Mouse (Mus musculus) thymus, adult 2 months (tissue): ENCODE results near the gene Slc35d3. TPM values are rescaled to one million over a fixed set of nuclear protein-coding genes. Genes with fewer than 3 reads are reported as not detected.

Experiments used
- DNase-seq: peaks from one replicate; pipeline ENCODE4 v3.0.0; 2021
- H3K27ac ChIP-seq: fragments of 200-500 bp; 2 replicates; pipeline ENCODE4 v1.5.1; 2012; ENCODE audit warnings: low read length, control low read depth; ENCODE audit not compliant: control insufficient read depth, insufficient read depth
- H3K27me3 ChIP-seq: fragments of 200-500 bp; 2 replicates; pipeline ENCODE4 v1.6.1; 2012; ENCODE audit warnings: mild to moderate bottlenecking, low read length, moderate library complexity, mixed read lengths; ENCODE audit not compliant: control insufficient read depth, insufficient read depth
- H3K36me3 ChIP-seq: fragments of 200-500 bp; 2 replicates; pipeline ENCODE4 v1.6.1; 2012; ENCODE audit warnings: mild to moderate bottlenecking, low read length, moderate library complexity; ENCODE audit not compliant: control insufficient read depth, insufficient read depth
- H3K4me1 ChIP-seq: fragments of 200-500 bp; replicated peaks from 2 replicates; pipeline ENCODE4 v1.6.1; 2012; ENCODE audit warnings: low read length; ENCODE audit not compliant: control insufficient read depth, insufficient read depth
- H3K4me3 ChIP-seq: fragments of 200-500 bp; 2 replicates; pipeline ENCODE4 v1.5.1; 2012; ENCODE audit warnings: mild to moderate bottlenecking, low read length, control low read depth, moderate library complexity; ENCODE audit not compliant: control insufficient read depth, insufficient read depth
- CTCF ChIP-seq: fragments of 200-500 bp; IDR thresholded peaks from 2 replicates; pipeline ENCODE4 v1.5.1; 2012; ENCODE audit warnings: mild to moderate bottlenecking, control low read depth, low read length, moderate library complexity, borderline replicate concordance; ENCODE audit not compliant: control insufficient read depth, poor library complexity, insufficient read depth; ENCODE audit errors: extremely low read depth
- POLR2A ChIP-seq: fragments of 200-500 bp; IDR thresholded peaks from 2 replicates; pipeline ENCODE4 v1.6.1; 2012; ENCODE audit warnings: mild to moderate bottlenecking, low read length, control low read depth, moderate library complexity; ENCODE audit not compliant: control insufficient read depth, poor library complexity, insufficient read depth; ENCODE audit errors: extremely low read depth
- WGBS: fragments of 180-500 bp; shearing (Covaris S2); methylation state at CpG from one replicate; pipeline ENCODE4 v1.1.7; 2018; 5-methylcytosine and 5-hydroxymethylcytosine counted together
- polyA plus RNA-seq: library from polyadenylated mRNA; depleted of rRNA; stranded (reverse); fragments of >200 nt; gene quantifications from 2 replicates; pipeline ENCODE4 v1.2.3, GENCODE M21; 2012

The Slc35d3 gene
- polyA plus RNA-seq, 1 experiment, result 0.86 TPM

GRCm38 (mm10) chr10:19884409-19884808 lies 33.1 kb upstream of the Slc35d3 start:
- DNase-seq, result no peak
- H3K27me3 ChIP-seq, result no peaks in the 10 kb centered on the region
- peaks cover 5% of the 10 kb centered on the region; the same call in 1 of the 2 replicates for H3K4me1 ChIP-seq
- no peaks in the 10 kb centered on the region for H3K36me3 ChIP-seq
- TF ChIP-seq CTCF (no peak), POLR2A (no peak)
- no peak overlapping the region for H3K27ac ChIP-seq
- WGBS, result 79% methylated on average over 4 of the region's 4 CpGs
- H3K4me3 ChIP-seq, result no peak overlapping the region

GRCm38 (mm10) chr10:19880437-19880836 lies 29.2 kb upstream of the Slc35d3 start:
- no peak for DNase-seq
- H3K36me3 ChIP-seq, result no peaks in the 10 kb centered on the region
- H3K27me3 ChIP-seq, result no peaks in the 10 kb centered on the region
- no peak overlapping the region for H3K27ac ChIP-seq
- 60% methylated on average over 3 of the region's 3 CpGs for WGBS
- H3K4me3 ChIP-seq, result no peak overlapping the region
- no peaks in the 10 kb centered on the region for H3K4me1 ChIP-seq
- TF ChIP-seq POLR2A, result no peak
- no peak for TF ChIP-seq CTCF

GRCm38 (mm10) chr10:19879161-19879560 lies 27.9 kb upstream of the Slc35d3 start:
- H3K4me1 ChIP-seq, result no peaks in the 10 kb centered on the region
- no peaks in the 10 kb centered on the region for H3K27me3 ChIP-seq
- no peak overlapping the region for H3K4me3 ChIP-seq
- TF ChIP-seq POLR2A (no peak), CTCF (no peak)
- 98% methylated on average over 6 of the region's 6 CpGs for WGBS
- no peak for DNase-seq
- no peak overlapping the region for H3K27ac ChIP-seq
- no peaks in the 10 kb centered on the region for H3K36me3 ChIP-seq

GRCm38 (mm10) chr10:19877679-19878078 lies 26.4 kb upstream of the Slc35d3 start:
- 94% methylated on average over 9 of the region's 9 CpGs for WGBS
- Histone ChIP-seq H3K4me1 (no peaks in the 10 kb centered on the region), H3K36me3 (no peaks in the 10 kb centered on the region)

GRCm38 (mm10) chr10:19877257-19877656 lies 26.0 kb upstream of the Slc35d3 start:
- 98% methylated on average over 8 of the region's 8 CpGs for WGBS

More at GRCm38 (mm10) chr10:19877679-19878078, 26.4 kb upstream of the Slc35d3 start:
- H3K27me3 ChIP-seq, result no peaks in the 10 kb centered on the region
- TF ChIP-seq CTCF (no peak), POLR2A (no peak)
- no peak overlapping the region for H3K27ac ChIP-seq
- no peak overlapping the region for H3K4me3 ChIP-seq
- DNase-seq, result no peak

GRCm38 (mm10) chr10:19876669-19877068 lies 25.4 kb upstream of the Slc35d3 start:
- Histone ChIP-seq H3K4me3 (no peak overlapping the region), H3K27me3 (no peaks in the 10 kb centered on the region), H3K4me1 (no peaks in the 10 kb centered on the region), H3K36me3 (no peaks in the 10 kb centered on the region), H3K27ac (no peak overlapping the region)
- no peak for DNase-seq
- TF ChIP-seq POLR2A (no peak), CTCF (no peak)
- 94% methylated on average over 7 of the region's 7 CpGs for WGBS

More at GRCm38 (mm10) chr10:19877257-19877656, 26.0 kb upstream of the Slc35d3 start:
- no peak for DNase-seq
- H3K27me3 ChIP-seq, result no peaks in the 10 kb centered on the region
- H3K27ac ChIP-seq, result no peak overlapping the region
- H3K36me3 ChIP-seq, result no peaks in the 10 kb centered on the region
- no peak for TF ChIP-seq POLR2A
- TF ChIP-seq CTCF, result no peak
- no peak overlapping the region for H3K4me3 ChIP-seq
- H3K4me1 ChIP-seq, result no peaks in the 10 kb centered on the region

GRCm38 (mm10) chr10:19875346-19875745 lies 24.1 kb upstream of the Slc35d3 start:
- Histone ChIP-seq H3K4me1 (no peaks in the 10 kb centered on the region), H3K36me3 (no peaks in the 10 kb centered on the region), H3K4me3 (no peak overlapping the region), H3K27me3 (no peaks in the 10 kb centered on the region), H3K27ac (no peak overlapping the region)
- no peak for DNase-seq
- TF ChIP-seq CTCF, result no peak
- no peak for TF ChIP-seq POLR2A
- WGBS, result 56% methylated on average over 5 of the region's 5 CpGs
